Mouse (Mus musculus) CH12F3 (cell line): Measurements from ENCODE around the gene Gm10134.

Experiments
- in situ Hi-C: fragments of 300-500 bp; cut with MboI; formaldehyde crosslinking; loops from 2 replicates; pipeline ENCODE4 v1.14.3; 2020; ENCODE audit warnings: low sequenced_read_pairs

The Gm10134 gene

DNA sequence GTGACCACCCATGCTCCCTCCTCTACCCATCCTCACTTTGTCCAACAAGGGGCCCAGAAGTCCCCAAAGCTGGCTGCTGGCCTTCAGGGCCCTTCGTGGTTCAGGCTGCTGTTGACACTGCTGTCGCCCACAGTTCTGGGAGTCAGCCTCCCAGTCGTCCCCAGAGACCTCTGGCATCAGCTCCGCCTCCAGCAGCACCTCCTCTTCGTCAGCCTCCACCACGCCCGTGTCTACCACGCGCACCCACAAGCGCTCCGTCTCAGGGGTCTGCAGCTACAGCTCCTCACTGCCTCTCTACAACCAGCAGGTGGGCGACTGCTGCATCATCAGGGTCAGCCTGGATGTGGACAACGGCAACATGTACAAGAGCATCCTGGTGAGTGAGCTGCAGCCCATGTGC lies 43.3 kb downstream of the Gm10134 start:
- in situ Hi-C loops, result no loop called here

- in situ Hi-C loops, result no loop called here
Measured at GRCm38 (mm10) chr2:28552301-28552700, 46.4 kb downstream of the Gm10134 start.
